Mouse (Mus musculus) natural killer cell, adult 2 months (primary cell): Measurements from ENCODE around the gene Rsph14.

ENCODE experiments used
- DNase-seq, 2 experiments: peaks; one replicate each; pipeline ENCODE4 v3.0.0; 2022; ENCODE audit warnings: low spot score in 2 of 2

The Rsph14 gene

GRCm38 (mm10) chr10:75032395-75032794 lies at the start of gene Rsph14:
Rsph14 (minus strand) TSS chr10:75032586.
- DNase-seq: peak in 1 of 2 experiments; percentile 39

DNA sequence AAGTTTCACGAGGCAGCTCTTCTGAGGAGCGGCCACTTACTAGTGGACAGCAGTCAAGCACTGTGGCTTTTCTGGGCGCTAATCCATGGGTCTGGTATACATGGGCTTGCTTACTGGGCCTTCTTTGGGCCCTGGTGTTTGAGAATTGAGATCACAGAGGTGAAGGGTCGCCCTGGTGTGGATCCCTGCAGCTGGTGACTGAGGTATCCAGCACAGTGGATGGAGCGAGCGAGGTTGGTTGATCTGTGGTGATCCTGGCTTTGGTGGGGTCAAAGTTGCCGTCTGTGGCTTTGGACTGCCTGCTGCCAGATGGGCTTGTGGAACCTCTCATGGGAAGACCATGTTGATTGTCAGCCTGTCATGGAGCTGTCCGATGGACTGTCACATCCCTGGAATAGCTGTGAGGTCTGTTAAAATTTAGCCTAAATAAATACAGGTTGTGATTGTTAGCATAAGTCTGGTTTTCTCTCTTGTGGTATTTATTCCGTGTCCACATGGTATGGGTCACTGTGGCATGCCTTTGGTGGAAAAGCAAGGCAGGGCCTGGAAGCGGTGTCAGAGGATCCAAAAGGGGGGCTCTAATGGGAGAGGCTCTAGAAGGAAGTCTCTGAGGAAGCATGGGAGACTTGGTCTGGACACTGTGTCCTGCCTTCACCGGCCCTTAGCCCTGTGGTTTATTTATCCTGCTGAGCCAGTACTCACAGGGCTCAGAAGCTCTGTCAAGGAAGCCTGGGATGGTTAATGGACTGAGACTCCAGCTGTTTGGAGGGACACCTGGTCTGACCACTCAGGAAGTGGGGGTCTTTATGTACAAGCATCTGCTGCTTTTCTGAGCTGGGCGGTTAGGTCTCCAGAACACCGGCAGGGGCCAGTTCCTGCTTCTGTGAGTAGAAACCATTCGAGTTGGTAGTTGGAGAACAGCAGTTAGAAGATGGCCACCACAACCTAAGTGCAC lies 46.1 kb upstream of the Rsph14 start:
- DNase-seq: no peak

DNA sequence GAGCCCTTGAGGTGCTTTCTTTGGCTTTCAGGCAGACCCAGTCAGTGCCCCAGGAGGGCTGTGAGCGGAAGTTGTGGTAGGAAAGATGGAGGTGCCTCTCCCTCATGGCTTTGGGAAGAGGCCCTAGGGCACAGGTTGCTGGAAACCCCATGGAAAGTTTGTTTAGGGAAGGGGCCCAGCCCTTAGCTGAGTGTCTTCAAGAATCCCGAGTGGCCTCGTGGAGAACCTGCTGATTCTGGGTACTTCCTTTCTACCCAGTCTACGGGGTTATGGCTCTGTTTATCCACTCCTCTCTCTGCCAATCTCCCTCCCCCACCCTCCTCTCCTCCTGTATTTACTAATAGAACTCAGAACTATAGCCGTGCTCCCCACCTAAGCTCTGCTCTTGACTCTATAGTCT lies 43.3 kb upstream of the Rsph14 start:
- DNase-seq: no peak

GRCm38 (mm10) chr10:75070281-75070976 lies 38.0 kb upstream of the Rsph14 start:
- no peak for DNase-seq

DNA sequence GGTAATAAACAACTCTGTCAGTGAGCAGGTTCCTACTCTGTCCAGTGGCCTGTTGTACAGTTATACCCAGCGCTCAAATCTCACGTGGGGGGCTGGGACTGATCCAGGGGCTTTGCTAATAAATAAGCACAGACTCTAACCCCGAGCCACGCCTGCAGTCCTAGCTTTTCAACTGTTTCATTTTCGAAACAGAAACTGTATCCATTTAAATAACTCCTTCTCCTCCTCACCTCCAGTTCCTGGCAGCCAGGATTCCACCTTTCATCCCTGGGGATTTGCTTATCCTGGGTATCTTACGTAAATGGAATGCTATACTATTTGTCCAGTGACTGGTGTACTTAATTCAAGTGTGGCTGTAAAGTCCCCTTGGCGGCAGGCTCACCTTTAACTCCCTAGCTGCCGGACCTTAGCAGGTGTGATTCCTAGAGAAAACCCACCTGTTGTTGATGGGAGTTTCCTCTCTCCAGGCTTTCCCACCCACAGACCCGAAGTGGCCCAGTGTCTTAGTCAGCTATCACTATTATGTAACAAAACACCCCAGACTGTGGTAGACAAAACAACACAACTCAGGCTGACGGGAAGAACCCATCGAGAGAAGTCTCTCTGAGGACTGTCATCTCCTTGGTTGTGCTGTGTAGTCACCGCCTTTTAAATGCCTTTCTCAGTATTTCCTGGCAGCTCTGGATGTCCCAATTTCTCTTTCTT lies 36.4 kb upstream of the Rsph14 start:
- DNase-seq: no peak

DNA sequence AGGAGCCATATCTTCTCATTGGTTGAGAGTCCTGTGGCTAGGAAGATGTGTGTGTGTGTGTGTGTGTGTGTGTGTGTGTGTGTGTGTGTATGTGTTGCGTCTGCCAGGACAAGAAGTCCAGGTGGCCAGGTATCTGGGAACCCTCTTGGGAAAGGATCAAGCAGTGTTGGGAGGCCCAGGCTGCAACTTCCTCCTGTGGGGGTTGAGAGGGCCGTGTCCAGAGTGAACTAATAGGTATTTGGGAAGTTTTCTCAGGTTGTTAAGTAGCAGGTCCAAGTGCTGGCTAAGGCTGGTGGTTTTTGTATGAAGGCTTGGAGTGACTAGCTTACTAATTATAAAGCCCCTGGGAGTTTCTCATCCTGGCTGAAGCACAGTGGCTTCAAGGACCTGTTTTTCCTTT lies 35.7 kb upstream of the Rsph14 start:
- no peak for DNase-seq

DNA sequence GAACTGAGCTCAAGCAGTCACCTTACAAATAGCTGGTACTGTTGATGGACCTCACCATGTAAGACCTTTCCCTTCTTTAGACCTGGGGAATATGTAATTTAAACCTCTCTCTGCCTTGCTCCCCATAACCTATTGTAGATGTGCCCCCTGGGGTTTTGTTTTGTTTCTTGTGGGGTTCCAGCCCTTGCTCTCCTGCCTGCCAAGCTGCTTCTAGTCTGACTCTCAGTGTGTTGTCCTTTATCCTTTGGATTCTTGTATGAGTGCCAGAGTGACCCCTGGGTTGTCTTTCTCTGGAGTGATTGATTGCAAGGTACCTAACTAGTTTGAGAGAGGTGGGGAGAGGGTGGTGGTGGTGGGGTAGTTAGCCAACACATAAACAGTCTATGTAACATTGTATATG lies 35.1 kb upstream of the Rsph14 start:
- no peak for DNase-seq

DNA sequence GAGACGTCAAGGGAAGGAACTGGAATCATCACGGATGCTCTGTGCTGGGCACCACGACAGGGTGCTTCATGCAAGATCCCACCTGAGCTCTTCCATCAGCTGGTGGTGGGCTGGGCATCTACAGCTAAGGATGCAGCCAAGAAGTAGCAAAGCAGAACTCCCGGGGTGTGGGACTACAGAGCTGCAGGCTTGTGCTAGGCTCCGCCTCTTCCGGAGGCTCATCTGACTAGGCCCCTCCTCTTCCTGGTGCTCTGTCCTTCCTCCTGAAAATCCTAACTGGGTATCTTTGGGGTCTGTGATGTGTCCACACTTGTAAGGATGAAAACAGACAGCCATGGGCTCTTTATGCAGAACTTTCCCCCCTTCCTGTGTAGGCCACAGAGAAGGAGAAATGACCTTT lies 33.3 kb upstream of the Rsph14 start:
- DNase-seq: no peak

- DNase-seq: no peak
Observed at GRCm38 (mm10) chr10:75063301-75063965, 31.0 kb upstream of the Rsph14 start.

DNA sequence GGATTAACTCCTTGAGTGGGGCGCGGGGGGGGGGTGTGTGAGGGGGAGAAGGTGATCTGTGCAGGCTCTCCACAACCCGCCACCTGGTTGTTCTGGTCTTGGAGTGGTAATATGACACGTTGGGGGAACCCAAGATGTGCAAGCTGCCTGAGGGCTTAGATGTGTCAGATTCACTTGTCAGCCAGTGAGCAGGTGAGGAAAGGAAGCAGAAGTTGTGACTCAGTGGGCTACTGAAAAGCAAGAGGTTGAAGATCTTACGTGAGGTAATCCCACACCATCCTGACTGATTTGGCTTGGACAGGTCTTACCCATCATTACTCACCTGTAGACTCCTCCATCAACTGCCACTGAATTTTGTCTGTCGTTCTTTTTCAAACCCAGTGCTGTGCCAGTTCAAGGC lies 30.2 kb upstream of the Rsph14 start:
- DNase-seq: no peak

DNA sequence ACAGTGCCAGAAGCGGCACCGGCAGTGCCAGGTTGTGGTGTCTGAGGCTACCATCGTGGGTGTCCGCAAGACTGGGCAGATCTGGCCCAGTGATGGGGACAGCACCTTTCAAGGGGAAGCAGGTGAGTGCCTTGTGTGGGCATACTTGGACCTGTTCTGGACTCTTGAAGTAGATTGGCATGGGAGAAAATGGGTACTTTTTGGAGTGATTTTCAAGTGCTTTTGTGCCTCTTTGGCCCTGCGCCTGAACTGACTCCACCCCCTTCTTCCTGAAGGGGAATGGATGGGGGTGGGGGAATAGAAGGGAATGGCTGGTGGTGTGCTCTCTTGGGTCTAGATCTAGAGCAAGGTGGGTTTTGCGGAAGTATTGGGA lies 29.8 kb upstream of the Rsph14 start:
- DNase-seq: peak in 1 of 2 experiments; percentile 10

GRCm38 (mm10) chr10:75061341-75062188 lies 29.2 kb upstream of the Rsph14 start:
- DNase-seq: no peak

- peak in 1 of 2 experiments; percentile 13 for DNase-seq
Observed at GRCm38 (mm10) chr10:75060843-75061235, 28.5 kb upstream of the Rsph14 start.

DNA sequence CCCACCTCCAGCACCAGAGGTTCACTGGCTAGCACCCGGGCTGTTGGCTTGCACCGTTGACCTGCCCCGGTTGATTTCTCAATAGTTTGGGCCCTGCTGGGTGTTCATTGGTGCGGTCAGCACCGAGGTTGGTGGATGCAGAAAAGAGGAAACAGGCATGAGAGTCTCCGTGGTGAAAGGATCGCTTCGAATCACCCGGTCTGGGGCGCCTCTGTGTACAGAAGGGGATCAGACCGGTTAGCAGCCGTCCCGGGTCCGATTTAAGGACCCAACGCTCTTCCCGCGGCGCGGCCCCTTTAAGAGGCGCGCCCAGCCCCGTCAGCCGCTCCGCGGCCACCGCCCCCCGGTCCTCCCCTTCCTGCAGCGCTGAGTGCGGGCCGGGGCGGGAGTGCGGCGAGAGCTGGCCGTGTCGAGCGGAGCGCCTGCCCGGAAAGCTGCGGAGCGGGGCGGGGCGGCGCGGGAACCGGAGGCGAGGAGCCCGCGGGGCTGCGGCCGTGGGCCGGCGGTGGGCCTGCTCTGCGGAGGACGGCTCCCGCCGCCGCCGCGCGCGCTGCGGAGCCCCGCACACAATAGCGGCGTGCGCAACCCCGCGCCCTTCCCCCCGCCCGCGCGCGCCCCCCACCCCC lies 27.9 kb upstream of the Rsph14 start, which contains the start of gene Bcr:
Gene Bcr, plus strand, starts transcription at position 376 of the 626 bp plus-strand sequence.
- DNase-seq: peak; percentile 29 to 35

GRCm38 (mm10) chr10:75059396-75059795 lies 27.0 kb upstream of the Rsph14 start:
- DNase-seq: peak; percentile 55 to 74

DNA sequence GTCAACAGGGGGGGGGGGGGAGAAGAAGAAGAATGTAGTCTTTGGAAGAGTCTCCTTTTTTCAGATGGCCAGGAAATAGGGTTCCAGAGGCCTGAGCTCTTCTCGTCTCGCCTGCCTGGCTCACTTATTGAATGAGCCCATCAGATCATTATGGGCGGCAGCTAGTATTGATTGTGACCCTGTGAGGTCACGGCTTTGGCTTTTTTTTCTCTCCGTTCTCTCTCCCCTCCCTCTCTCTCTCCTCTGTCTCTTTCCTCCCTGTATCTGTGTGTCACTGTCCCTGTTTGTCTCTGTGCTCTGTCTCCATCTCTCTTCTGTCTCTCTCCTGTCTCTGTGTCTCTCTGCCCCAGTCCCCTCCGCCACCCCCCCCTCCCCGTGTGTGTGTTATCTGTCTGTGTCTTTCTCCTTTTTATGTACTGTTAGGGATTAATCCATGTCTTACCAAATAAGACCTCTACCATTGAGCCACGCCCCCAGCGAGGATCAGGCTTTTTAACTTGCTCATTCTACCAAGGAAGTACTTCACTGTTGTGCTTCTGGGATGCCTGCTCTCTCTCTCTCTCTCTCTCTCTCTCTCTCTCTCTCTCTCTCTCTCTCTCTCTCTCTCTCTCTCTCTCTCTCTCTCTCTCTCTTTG lies 26.5 kb upstream of the Rsph14 start:
- DNase-seq: no peak

DNA sequence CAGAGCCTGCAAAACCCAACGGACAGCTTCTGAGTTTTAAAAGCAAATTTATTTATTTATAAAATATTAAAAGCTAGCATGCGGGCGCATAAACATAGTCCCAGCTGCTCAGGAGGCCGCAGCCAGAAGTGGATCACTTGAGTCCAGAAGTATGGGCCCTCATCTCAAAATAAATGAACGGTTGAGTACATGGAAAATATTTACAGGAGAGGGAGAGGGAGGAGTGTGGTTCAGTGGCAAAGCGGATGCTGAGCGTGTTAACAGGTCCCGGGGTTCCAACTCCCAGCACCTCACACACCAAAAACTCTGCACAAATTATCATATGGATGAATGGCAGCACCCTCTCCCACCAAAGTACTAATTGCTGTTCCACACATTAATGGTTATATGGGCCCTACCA lies 25.9 kb upstream of the Rsph14 start:
- DNase-seq: no peak

GRCm38 (mm10) chr10:75056255-75056654 lies 23.9 kb upstream of the Rsph14 start:
- no peak for DNase-seq

DNA sequence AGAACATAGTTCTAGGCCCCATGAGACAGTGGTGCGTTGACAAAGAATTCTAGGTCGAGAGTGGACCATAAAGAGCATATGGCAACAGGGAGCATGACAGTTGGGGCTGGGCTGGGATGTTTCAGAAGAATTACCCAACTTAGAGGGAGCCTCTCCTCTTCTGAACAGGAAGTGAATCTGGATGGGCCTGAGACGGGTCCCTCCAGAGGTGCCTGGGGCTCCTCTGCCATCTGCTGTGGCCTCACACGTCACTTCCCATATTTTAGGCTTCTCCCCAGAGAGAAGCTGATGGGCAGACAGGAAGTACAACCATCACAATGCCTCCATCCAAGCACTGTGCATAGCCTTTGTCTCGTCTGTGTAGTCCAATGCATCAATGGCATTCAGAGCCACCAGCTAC lies 23.3 kb upstream of the Rsph14 start:
- DNase-seq: peak in 1 of 2 experiments; percentile 36

DNA sequence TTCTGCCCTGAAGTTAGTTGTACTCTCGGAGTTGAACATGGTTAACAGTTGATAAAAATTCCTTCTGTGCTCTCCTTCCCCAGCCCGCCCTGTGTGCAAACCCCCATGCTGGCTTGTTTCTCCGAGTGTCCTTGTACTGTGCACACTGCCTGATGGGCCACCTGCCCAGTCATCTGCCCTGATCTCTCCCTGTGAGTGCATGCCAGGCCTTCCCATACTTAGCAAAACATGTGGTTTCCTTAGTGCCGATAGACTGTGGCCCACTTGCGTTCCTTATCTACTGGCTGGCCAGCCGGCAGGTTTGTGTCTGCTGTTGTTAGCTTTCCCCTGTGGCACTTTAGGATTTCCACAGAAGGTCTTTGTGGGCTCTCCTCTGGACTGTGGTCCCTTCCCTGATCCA lies 21.7 kb upstream of the Rsph14 start:
- DNase-seq: no peak
